Mouse (Mus musculus): Measurements from ENCODE around the gene Aars2. TPM values are rescaled to one million over a fixed set of nuclear protein-coding genes. Genes with fewer than 3 reads are reported as not detected.

Gene Aars2
- total and polyA plus RNA-seq, 3 experiments: 14.4 to 63.5 (median 25.6) TPM

DNA sequence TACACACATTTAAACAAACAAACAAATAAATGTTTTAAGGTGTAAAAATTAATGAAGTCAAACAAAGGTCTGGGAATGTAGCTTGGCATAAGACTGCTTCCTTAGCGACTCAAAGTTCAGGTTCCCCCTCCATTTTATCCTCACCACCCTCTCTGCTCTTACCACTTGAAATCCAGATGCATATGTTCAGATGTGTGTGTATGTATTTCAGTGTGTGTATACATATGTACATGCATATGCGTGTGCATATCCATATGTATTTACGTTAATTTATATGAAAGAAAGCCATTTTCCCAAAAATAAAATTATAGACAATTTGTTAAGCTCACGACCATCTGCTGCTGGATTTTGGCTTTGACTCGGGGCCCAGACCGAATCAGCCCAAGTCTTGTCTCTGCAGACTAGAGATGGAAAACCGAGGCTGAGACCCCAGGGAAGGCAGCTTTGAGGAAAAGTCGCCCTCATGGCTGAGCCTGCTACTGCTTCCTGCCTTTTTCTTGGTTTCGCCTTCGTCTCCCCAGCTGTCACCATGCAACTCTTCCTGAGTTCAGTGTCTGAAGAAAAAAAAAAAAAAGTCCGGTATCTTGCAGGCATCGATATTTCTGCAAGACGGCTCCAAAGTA is 16.0 kb upstream of the Aars2 start:
- TF ChIP-seq CHD1 (IDR thresholded peaks at IDR 0.05; ENCODE audit: low read depth, low read length) (no peak), GABPA (IDR thresholded peaks at IDR 0.05; ENCODE audit: low read depth, low read length) (no peak), MYB (IDR thresholded peaks at IDR 0.05; ENCODE audit: low read depth, low read length) (no peak), KAT2A (conservative IDR thresholded peaks at IDR 0.05; ENCODE audit: low read depth, low read length) (no peak)
- DNase-seq (ENCODE audit: low read depth, low spot score): no peak
- Histone ChIP-seq H3K9me3 (replicated peaks; ENCODE audit: insufficient read depth, low read length) (no peaks in the 10 kb centered on the region), H3K9ac (ENCODE audit: control insufficient read depth, low read depth, low read length, poor library complexity, severe bottlenecking) (no peak overlapping the region), H3K27me3 (ENCODE audit: control insufficient read depth in 1 of 2, insufficient read depth in 2 of 2, low read length in 2 of 2) (peaks cover 15 to 20% of the 10 kb centered on the region in 2 experiments), H3K4me1 (ENCODE audit: control insufficient read depth in 1 of 2, insufficient read depth in 2 of 2, low read length in 2 of 2) (no peaks in the 10 kb centered on the region), H3K79me2 (ENCODE audit: control insufficient read depth, insufficient read depth, low read length, poor library complexity) (no peaks in the 10 kb centered on the region), H3K27ac (ENCODE audit: control insufficient read depth, low read depth, low read length) (no peak overlapping the region), H3K4me3 (ENCODE audit: control insufficient read depth in 1 of 2, insufficient read depth in 1 of 2, low read depth in 2 of 2, low read length in 2 of 2) (no peak overlapping the region), H3K36me3 (ENCODE audit: control insufficient read depth in 1 of 2, insufficient read depth in 2 of 2, low read length in 2 of 2) (no peaks in the 10 kb centered on the region)

DNA sequence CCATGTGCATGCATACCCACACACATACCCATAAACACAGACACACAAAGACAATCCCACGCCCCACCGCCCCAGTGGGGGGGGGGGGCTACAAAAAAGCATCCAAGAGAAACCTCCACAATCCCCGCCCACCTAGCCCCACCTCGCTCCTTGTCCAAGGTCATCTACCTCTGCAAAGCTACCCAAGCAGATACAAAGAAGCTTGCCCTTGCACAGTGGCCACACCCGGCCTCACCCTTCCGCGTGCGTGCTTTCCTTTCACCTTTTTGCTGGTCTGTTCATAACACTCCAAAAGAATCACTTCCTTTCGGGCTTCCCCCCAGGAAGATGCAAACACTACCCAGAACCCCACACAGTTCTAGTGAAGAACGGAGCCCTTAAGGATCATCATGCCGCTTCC is 11.2 kb upstream of the Aars2 start:
- Histone ChIP-seq H3K36me3 (ENCODE audit: control insufficient read depth in 1 of 2, insufficient read depth in 2 of 2, low read length in 2 of 2) (no peaks in the 10 kb centered on the region), H3K9ac (ENCODE audit: control insufficient read depth, low read depth, low read length, poor library complexity, severe bottlenecking) (no peak overlapping the region), H3K4me3 (ENCODE audit: control insufficient read depth in 1 of 2, insufficient read depth in 1 of 2, low read depth in 2 of 2, low read length in 2 of 2) (no peak overlapping the region), H3K27me3 (ENCODE audit: control insufficient read depth in 1 of 2, insufficient read depth in 2 of 2, low read length in 2 of 2) (peaks cover 12 to 17% of the 10 kb centered on the region in 2 experiments), H3K4me1 (ENCODE audit: control insufficient read depth in 1 of 2, insufficient read depth in 2 of 2, low read length in 2 of 2) (no peaks in the 10 kb centered on the region), H3K9me3 (replicated peaks; ENCODE audit: insufficient read depth, low read length) (no peaks in the 10 kb centered on the region), H3K79me2 (ENCODE audit: control insufficient read depth, insufficient read depth, low read length, poor library complexity) (no peaks in the 10 kb centered on the region), H3K27ac (ENCODE audit: control insufficient read depth, low read depth, low read length) (no peak overlapping the region)
- TF ChIP-seq EP300 (IDR thresholded peaks at IDR 0.05; ENCODE audit: low read depth in 1 of 2, low read length in 2 of 2): no peak
- no peak for TF ChIP-seq ZKSCAN1 (IDR thresholded peaks at IDR 0.05; ENCODE audit: low read depth, low read length)
- no peak for TF ChIP-seq MAZ (IDR thresholded peaks at IDR 0.05; ENCODE audit: low read depth, low read length)
- no peak for TF ChIP-seq TAL1 (IDR thresholded peaks at IDR 0.05; ENCODE audit: low read length)
- no peak for TF ChIP-seq MAX (IDR thresholded peaks at IDR 0.05; ENCODE audit: low read length)
- DNase-seq (ENCODE audit: low read depth, low spot score): no peak

DNA sequence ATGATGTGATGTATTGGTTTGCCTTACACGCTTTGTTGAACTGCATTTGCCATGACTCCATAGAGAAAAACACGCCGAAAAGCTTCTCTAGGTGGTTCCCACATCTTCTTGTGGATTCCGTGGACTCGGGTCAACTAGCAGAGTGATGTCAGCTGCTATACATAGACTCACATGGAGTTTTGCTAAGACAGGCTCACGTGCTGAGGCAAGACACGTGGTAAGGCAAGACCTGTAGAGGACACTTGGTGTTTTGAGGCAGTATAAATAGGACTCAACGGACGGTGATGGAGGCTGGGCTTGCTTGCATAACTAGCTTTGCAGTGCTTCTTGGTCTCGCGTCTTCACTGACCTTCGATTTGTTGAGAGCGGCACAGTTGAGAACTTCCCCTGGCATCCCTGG is 8.2 kb upstream of the Aars2 start:
- no peaks in the 10 kb centered on the region for H3K9me3 ChIP-seq (replicated peaks; ENCODE audit: insufficient read depth, low read length)
- TF ChIP-seq BHLHE40 (IDR thresholded peaks at IDR 0.05; ENCODE audit: borderline replicate concordance, low read depth, low read length): no peak
- no peak for TF ChIP-seq HCFC1 (IDR thresholded peaks at IDR 0.05; ENCODE audit: low read depth, low read length)
- no peak for TF ChIP-seq SMC3 (IDR thresholded peaks at IDR 0.05; ENCODE audit: low read depth, low read length)
- TF ChIP-seq MAFK (IDR thresholded peaks at IDR 0.05; ENCODE audit: borderline replicate concordance, low read depth, low read length): no peak
- no peak for TF ChIP-seq MYB (IDR thresholded peaks at IDR 0.05; ENCODE audit: low read depth, low read length)
- no peak overlapping the region for H3K27ac ChIP-seq (ENCODE audit: control insufficient read depth, low read depth, low read length)
- H3K4me1 ChIP-seq (ENCODE audit: control insufficient read depth in 1 of 2, insufficient read depth in 2 of 2, low read length in 2 of 2): peaks cover 0 to 7% of the 10 kb centered on the region in 2 experiments; a peak in 3 of 4 replicates
- no peak overlapping the region for H3K9ac ChIP-seq (ENCODE audit: control insufficient read depth, low read depth, low read length, poor library complexity, severe bottlenecking)
- no peaks in the 10 kb centered on the region; a peak in 1 of 4 replicates for H3K36me3 ChIP-seq (ENCODE audit: control insufficient read depth in 1 of 2, insufficient read depth in 2 of 2, low read length in 2 of 2)
- peaks cover 4 to 7% of the 10 kb centered on the region in 2 experiments for H3K27me3 ChIP-seq (ENCODE audit: control insufficient read depth in 1 of 2, insufficient read depth in 2 of 2, low read length in 2 of 2)
- no peak for DNase-seq (ENCODE audit: low read depth, low spot score)
- H3K79me2 ChIP-seq (ENCODE audit: control insufficient read depth, insufficient read depth, low read length, poor library complexity): no peaks in the 10 kb centered on the region
- no peak overlapping the region for H3K4me3 ChIP-seq (ENCODE audit: control insufficient read depth in 1 of 2, insufficient read depth in 1 of 2, low read depth in 2 of 2, low read length in 2 of 2)
